Mouse (Mus musculus) midbrain, embryonic 13.5 days (tissue): ENCODE results near the gene Cox7a2. TPM values are rescaled to one million over a fixed set of nuclear protein-coding genes. Genes with fewer than 3 reads are reported as not detected.

Source experiments
- ATAC-seq: fragments of 200-750 bp; cut with Nextera tagmentation; 2 replicates; pipeline ENCODE4 v1.8.0; 2017; ENCODE audit warnings: mild to moderate bottlenecking, moderate TSS enrichment, moderate library complexity
- H3K27ac ChIP-seq: fragments of 300-500 bp; sonication (generic); 2 replicates; pipeline ENCODE4 v1.5.1; 2015; ENCODE audit warnings: inconsistent platforms, mild to moderate bottlenecking, moderate library complexity
- H3K27me3 ChIP-seq: fragments of 300-500 bp; sonication (generic); 2 replicates; pipeline ENCODE4 v1.6.1; 2015; ENCODE audit warnings: mild to moderate bottlenecking, inconsistent platforms
- H3K36me3 ChIP-seq: fragments of 300-500 bp; sonication (generic); 2 replicates; pipeline ENCODE4 v1.6.1; 2015; ENCODE audit warnings: mild to moderate bottlenecking, inconsistent platforms
- H3K4me1 ChIP-seq: fragments of 300-500 bp; sonication (generic); replicated peaks from 2 replicates; pipeline ENCODE4 v1.6.1; 2015; ENCODE audit warnings: inconsistent platforms
- H3K4me2 ChIP-seq: fragments of 300-500 bp; sonication (generic); replicated peaks from 2 replicates; pipeline ENCODE4 v1.6.1; 2015; ENCODE audit warnings: moderate library complexity, mild to moderate bottlenecking, inconsistent platforms
- H3K4me3 ChIP-seq: fragments of 300-500 bp; sonication (generic); replicated peaks from 2 replicates; pipeline ENCODE4 v1.5.1; 2015; ENCODE audit warnings: mild to moderate bottlenecking, inconsistent platforms
- H3K9ac ChIP-seq: fragments of 300-500 bp; sonication (generic); replicated peaks from 2 replicates; pipeline ENCODE4 v1.6.1; 2015; ENCODE audit warnings: mild to moderate bottlenecking, inconsistent platforms
- H3K9me3 ChIP-seq: fragments of 300-500 bp; sonication (generic); 2 replicates; pipeline ENCODE4 v1.6.1; 2016; ENCODE audit warnings: mild to moderate bottlenecking, inconsistent platforms
- whole genome bisulfite sequencing: fragments of 180-500 bp; shearing (Covaris S2); methylation state at CpG from one replicate; pipeline ENCODE4 v1.1.7; 2015; 5-methylcytosine and 5-hydroxymethylcytosine counted together
- polyA plus RNA-seq: library from polyadenylated mRNA; unstranded; fragments of >200 nt; fragmentation: Nextera tagmentation; extraction: Ambion mirVana; gene quantifications from 2 replicates; pipeline ENCODE4 v1.2.1, GENCODE M21; 2015

Gene Cox7a2
- polyA plus RNA-seq, 1 experiment from 2014 or later: 773 TPM

GRCm38 (mm10) chr9:79720143-79720542 lies 39.5 kb downstream of the Cox7a2 start:
- Histone ChIP-seq H3K36me3 (no peaks in the 10 kb centered on the region), H3K27ac (no peak overlapping the region), H3K4me3 (0 out of 2 replicates have a peak overlapping the region, but pooled peaks have one; percentile 57), H3K9me3 (no peaks in the 10 kb centered on the region), H3K27me3 (peaks cover 51% of the 10 kb centered on the region), H3K4me2 (peak overlapping the region; percentile 96; the same call in 1 of the 2 replicates), H3K4me1 (peaks cover 37% of the 10 kb centered on the region), H3K9ac (no peak overlapping the region)
- WGBS: 25% methylated on average over 9 of the region's 9 CpGs
- no peak for ATAC-seq

- 1% methylated on average over 28 of the region's 28 CpGs for whole genome bisulfite sequencing
- peak overlapping the region; percentile 57 for H3K4me3 ChIP-seq
- peaks cover 54% of the 10 kb centered on the region for H3K27me3 ChIP-seq
- H3K9me3 ChIP-seq: no peaks in the 10 kb centered on the region
- peak; percentile 2; the same call in 1 of the 2 replicates for ATAC-seq
- H3K27ac ChIP-seq: no peak overlapping the region
- peak overlapping the region; percentile 64; the same call in 1 of the 2 replicates for H3K9ac ChIP-seq
- no peaks in the 10 kb centered on the region for H3K36me3 ChIP-seq
- H3K4me1 ChIP-seq: peaks cover 44% of the 10 kb centered on the region
- peak overlapping the region; percentile 96 for H3K4me2 ChIP-seq
Observed at GRCm38 (mm10) chr9:79719451-79719850, 40.2 kb downstream of the Cox7a2 start.

DNA sequence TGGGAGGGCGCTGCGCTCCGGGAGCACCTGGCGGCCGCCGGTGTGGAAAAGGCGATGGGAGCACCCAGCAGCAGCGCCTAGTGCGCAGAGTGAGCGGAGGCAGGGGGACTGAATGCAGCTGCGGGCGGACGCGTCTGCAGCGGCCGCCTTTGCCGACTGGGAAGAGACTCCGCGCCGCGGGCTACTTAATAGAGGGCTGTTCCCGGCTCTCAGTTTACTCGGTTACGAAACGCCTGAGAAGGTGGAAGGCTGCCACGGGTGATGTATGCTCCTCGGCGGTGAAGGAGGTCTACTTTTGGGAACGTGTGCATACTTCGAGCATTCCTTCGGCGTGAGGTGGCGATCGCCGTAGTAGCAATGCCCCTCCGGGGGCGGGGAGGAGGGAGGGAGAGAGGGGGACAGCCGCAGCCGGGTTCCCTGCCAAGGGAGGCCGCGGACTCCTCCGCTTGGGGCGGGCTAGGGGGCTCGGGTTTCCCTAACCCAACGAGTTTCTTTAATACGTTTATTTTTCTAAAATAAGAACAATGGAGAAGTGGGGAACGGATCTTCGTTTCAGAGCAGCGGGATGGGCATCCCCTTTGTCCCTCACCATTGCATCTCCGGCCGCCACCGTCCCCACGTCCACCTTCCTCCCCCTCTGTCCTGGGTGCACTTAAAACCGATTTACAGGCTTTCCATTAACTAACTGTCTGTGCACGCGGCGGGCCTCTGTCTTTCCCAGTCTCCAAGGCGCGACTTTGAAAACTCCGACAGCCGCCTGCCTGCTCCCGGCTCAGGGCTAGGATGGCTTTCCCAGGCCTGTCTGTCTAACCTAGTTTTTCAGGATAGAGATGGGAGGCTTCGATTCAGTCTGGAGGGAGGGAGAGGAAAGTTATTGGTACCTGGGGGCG lies 41.0 kb downstream of the Cox7a2 start, which contains the start of gene Col12a1:
Gene Col12a1 (minus strand): TSS at position 351 of the 890 bp plus-strand sequence.
- H3K4me3 ChIP-seq: peak within 1 kb of the TSS; percentile 57
- H3K27ac ChIP-seq: no peak within 1 kb of the TSS
- no peaks in the 10 kb centered on the region for H3K36me3 ChIP-seq
- peaks cover 48% of the 10 kb centered on the region for H3K4me1 ChIP-seq
- peak; percentile 64 for ATAC-seq
- WGBS: under 1% methylated on average over 64 of the region's 64 CpGs
- peak within 1 kb of the TSS; percentile 64 for H3K9ac ChIP-seq
- no peaks in the 10 kb centered on the region for H3K9me3 ChIP-seq
- peaks cover 54% of the 10 kb centered on the region for H3K27me3 ChIP-seq
- H3K4me2 ChIP-seq: peak within 1 kb of the TSS; percentile 96

DNA sequence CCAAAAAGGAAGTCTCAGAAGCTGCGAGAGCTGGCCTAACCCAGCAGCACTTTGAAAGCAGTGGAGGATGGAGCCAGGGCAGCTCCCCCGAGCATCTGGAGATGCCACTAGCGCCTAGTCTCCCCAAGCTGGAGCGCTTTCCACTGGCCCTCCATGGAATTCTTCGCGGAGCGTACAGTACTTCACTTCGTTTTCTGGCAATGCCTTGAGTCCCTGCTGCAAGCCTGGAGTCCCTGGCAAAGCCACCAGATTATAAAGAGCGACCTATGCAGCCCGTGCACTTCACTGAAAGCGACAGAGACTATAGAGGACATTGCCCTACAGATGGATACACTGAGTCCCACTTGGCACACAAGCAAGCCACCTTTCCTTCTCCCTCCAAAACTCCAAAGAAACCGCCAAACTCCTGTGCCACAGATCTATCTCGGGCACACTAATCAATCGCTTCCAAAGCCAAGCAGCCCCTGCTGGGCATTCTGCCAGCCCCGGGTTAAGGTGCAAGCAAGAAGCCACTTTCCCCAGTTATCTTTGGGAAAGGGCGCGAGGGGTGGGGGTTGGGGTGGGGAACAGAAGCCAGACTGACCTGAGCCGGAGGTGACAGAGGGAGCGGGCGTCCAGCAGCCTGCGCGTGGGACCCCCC lies 41.7 kb downstream of the Cox7a2 start:
- peaks cover 54% of the 10 kb centered on the region for H3K27me3 ChIP-seq
- peak overlapping the region; percentile 96 for H3K4me2 ChIP-seq
- no peak; the same call in 1 of the 2 replicates for ATAC-seq
- under 1% methylated on average over 22 of the region's 22 CpGs for WGBS
- H3K27ac ChIP-seq: no peak overlapping the region
- H3K36me3 ChIP-seq: no peaks in the 10 kb centered on the region
- peaks cover 48% of the 10 kb centered on the region for H3K4me1 ChIP-seq
- H3K4me3 ChIP-seq: peak overlapping the region; percentile 57
- peak overlapping the region; percentile 64 for H3K9ac ChIP-seq
- H3K9me3 ChIP-seq: no peaks in the 10 kb centered on the region

DNA sequence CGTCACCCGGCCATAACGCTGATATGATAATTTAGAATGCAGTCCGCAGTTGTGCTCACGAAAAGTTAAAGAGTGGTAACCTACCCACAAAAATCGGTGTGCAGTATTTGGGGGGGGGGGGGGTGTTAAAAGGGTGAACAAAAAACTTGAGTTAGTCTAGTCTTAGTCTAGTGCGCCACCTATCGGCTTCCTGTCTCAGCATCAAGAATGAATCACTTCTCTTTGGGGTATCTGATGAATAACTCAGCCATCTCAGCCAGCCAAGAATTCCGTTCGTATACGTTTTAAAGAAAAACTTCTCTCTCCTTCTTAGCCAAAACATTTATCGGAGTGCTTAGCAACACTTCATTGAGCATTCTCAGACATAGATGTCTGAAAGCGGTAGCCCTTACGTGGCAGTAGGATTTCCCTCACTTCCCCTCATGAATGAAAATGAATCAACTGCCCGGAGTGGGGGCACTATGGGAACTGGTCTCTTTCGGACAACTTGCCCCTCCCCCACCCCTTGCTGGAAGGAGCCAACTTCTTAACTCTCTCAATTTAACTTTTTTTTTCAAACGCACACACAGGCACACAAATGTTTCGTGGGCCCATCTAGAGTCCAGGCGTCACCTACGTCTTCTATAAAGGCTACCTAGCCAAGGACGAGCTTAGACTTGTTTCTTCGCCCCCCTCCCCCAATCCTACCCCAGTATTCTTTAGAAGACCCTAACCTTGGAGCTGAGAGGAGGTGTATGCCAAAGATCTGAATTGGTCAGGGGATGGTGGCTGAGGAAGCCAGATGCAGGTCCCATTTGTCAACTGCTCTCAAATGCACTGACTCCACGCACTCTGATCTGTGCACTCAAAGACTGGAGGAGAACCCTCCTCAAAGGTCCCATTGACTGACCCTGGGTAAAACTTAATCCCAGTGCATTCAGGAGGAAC lies 42.5 kb downstream of the Cox7a2 start:
- Histone ChIP-seq H3K4me1 (peaks cover 48% of the 10 kb centered on the region), H3K9ac (0 out of 2 replicates have a peak overlapping the region, but pooled peaks have one; percentile 21), H3K27me3 (peaks cover 54% of the 10 kb centered on the region), H3K36me3 (no peaks in the 10 kb centered on the region), H3K27ac (no peak overlapping the region), H3K4me2 (peak overlapping the region; percentile 96), H3K9me3 (no peaks in the 10 kb centered on the region), H3K4me3 (peak overlapping the region; percentile 57)
- WGBS: 7% methylated on average over 23 of the region's 23 CpGs
- peak; percentile 7; the same call in 1 of the 2 replicates for ATAC-seq

DNA sequence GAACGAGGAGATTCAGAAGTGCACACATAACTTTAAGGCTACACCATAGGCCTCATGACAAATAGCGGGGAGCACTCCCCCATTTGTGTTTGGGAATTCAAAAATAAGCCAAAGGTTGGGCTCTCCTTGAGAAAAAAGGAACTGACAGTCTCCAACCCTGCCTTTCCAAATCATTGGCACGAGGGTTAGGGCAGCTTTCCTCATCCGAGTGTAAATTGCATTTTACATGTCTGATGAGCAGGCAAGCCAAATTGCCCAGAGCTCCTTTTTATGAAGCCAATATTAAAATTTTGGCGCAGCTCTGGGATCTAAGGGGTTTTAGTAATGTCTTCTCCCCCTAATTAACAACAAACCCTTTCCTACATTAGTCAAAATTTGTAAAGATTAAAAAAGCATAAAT lies 43.2 kb downstream of the Cox7a2 start:
- Histone ChIP-seq H3K9ac (no peak overlapping the region), H3K4me3 (no peak overlapping the region; the same call in 1 of the 2 replicates), H3K9me3 (no peaks in the 10 kb centered on the region), H3K36me3 (no peaks in the 10 kb centered on the region), H3K4me1 (peaks cover 48% of the 10 kb centered on the region), H3K4me2 (peak overlapping the region; percentile 96), H3K27ac (no peak overlapping the region), H3K27me3 (peaks cover 48% of the 10 kb centered on the region)
- no peak for ATAC-seq
- WGBS: 40% methylated on average over 5 of the region's 5 CpGs

- H3K4me3 ChIP-seq: peak overlapping the region; percentile 29
Observed at GRCm38 (mm10) chr9:79714471-79715045, 45.1 kb downstream of the Cox7a2 start.

More at GRCm38 (mm10) chr9:79714471-79715045, 45.1 kb downstream of the Cox7a2 start:
- peaks cover 32% of the 10 kb centered on the region for H3K27me3 ChIP-seq
- H3K9me3 ChIP-seq: no peaks in the 10 kb centered on the region
- H3K4me1 ChIP-seq: peaks cover 36% of the 10 kb centered on the region
- H3K36me3 ChIP-seq: no peaks in the 10 kb centered on the region
- H3K9ac ChIP-seq: peak overlapping the region; percentile 0; the same call in 1 of the 2 replicates
- ATAC-seq: peak; percentile 53
- WGBS: 3% methylated on average over 16 of the region's 16 CpGs
- no peak overlapping the region for H3K27ac ChIP-seq
- H3K4me2 ChIP-seq: peak overlapping the region; percentile 48

Other genes with a start within 250 kb of the Cox7a2 start
- 3.0 and 4.1 TPM in 2 replicates for gene Col12a1, start 41.0 kb downstream of the Cox7a2 start, polyA plus RNA-seq
- 109 TPM in 2 replicates for gene Tmem30a, start 33.6 kb upstream of the Cox7a2 start, polyA plus RNA-seq